ENCODE assay signal across 8 mouse cellular contexts in the genomic region with DNA sequence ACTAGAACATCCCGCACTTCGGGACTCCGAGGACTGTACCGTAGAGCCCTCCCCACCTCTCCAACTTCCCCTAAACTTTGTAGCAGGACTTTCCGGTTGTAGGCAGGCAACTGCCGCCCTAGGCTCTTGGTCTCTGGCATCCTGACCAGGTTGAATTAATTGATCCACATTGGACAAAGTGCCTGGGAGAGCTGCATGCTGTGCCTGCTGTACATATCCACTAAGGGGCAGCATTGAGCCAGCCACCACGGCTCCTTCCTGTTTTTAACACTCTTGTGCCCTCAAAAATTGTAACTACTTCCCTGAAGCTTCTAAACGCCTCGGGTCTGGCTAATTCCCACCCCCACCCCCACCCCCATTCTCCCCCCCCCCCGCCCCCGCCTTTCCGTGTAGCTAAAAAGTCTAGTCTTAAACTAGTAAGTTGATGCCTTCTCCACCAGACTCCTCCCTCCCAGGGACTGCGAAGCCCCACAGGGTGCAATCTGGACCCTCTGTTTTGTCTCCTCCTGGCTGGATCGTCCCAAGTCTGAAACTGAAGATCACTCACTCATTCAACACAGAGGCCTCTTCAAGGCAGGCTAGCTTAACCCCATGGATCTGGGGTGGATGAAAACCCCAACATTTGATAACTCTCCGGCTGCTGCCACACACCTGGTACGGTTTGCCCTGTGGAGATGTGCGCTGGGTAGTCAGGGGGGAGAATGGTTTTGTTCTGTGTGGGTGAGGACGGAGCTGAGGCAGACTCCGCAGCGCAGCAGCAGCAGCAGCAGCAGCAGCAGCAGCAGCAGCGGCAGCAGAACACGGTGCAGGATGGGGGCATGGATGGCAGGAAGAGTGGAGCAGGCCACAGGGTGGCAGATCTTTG.
DNase-seq lines count a peak whose midpoint lies in the region; ATAC-seq and TF ChIP-seq lines count a peak whose summit lies in the region.

No protein-coding gene starts in this region.

- in situ Hi-C loops in ES-E14 (cut with MboI; ENCODE audit: low sequenced_read_pairs in 2 of 2, unreplicated experiment in 2 of 2): loop anchor here (5.0 to 25.0 kb wide), 3 partner anchors 325 to 428 kb away; no protein-coding TSS in a partner anchor

- no peak overlapping the region for H3K27ac ChIP-seq in layer of hippocampus, adult 2 months
- H3K27ac ChIP-seq in ES-E14 (ENCODE audit: insufficient read depth, low read depth, low read length, poor library complexity, severe bottlenecking): peak overlapping the region; percentile 33; the same call in 1 of the 2 replicates
- H3K27ac ChIP-seq in embryonic facial prominence, embryonic 10.5 days (replicated peaks): peak overlapping the region; percentile 54
- H3K27ac ChIP-seq in hindbrain, postnatal 0 days: no peak overlapping the region
- H3K27ac ChIP-seq in lung, embryonic 16.5 days (ENCODE audit: low read length): no peak overlapping the region

- peak in 1 of 2 experiments; percentile 59 for DNase-seq in layer of hippocampus, adult 2 months (ENCODE audit: low spot score in 2 of 2)
- no peak for DNase-seq in layer of hippocampus, adult 9-11 months
- peak; percentile 45 for DNase-seq in ES-E14 (ENCODE audit: low read depth, low spot score)
- peak; percentile 72 for DNase-seq in embryonic facial prominence, embryonic 10.5 days (ENCODE audit: low spot score)
- peak; percentile 75 for DNase-seq in hindbrain, postnatal 0 days (ENCODE audit: low spot score)
- DNase-seq in spleen, postnatal 36 days (ENCODE audit: low spot score in 2 of 2): peak; percentile 46 to 54
- DNase-seq in urinary bladder, postnatal 10 days (ENCODE audit: low spot score): no peak

- H3K9me3 ChIP-seq in ES-E14 (ENCODE audit: control insufficient read depth, insufficient read depth, low read depth, low read length): no peaks in the 10 kb centered on the region
- no peaks in the 10 kb centered on the region for H3K9me3 ChIP-seq in embryonic facial prominence, embryonic 10.5 days
- no peaks in the 10 kb centered on the region for H3K9me3 ChIP-seq in hindbrain, postnatal 0 days (ENCODE audit: low read length)
- H3K9me3 ChIP-seq in lung, embryonic 16.5 days (ENCODE audit: control insufficient read depth, low read length): no peaks in the 10 kb centered on the region

- WGBS in embryonic facial prominence, embryonic 10.5 days: 36% methylated on average over 22 of the region's 22 CpGs
- 42% methylated on average over 22 of the region's 22 CpGs for WGBS in hindbrain, postnatal 0 days
- 38% methylated on average over 21 of the region's 22 CpGs for WGBS in lung, embryonic 16.5 days

- no peak overlapping the region for H3K4me3 ChIP-seq in layer of hippocampus, adult 2 months
- H3K4me3 ChIP-seq in ES-E14 (ENCODE audit: insufficient read depth in 1 of 2, low read depth in 1 of 2, low read length in 2 of 2, poor library complexity in 1 of 2, severe bottlenecking in 1 of 2): peak overlapping the region; percentile 20 to 54; a peak in 3 of 4 replicates
- peak overlapping the region; percentile 25 for H3K4me3 ChIP-seq in embryonic facial prominence, embryonic 10.5 days
- H3K4me3 ChIP-seq in hindbrain, postnatal 0 days (ENCODE audit: low read length): no peak overlapping the region
- no peak overlapping the region for H3K4me3 ChIP-seq in lung, embryonic 16.5 days (ENCODE audit: low read length)

- ATAC-seq in hindbrain, postnatal 0 days: no peak
- ATAC-seq in lung, embryonic 16.5 days (ENCODE audit: low read depth): peak; percentile 18; the same call in 1 of the 2 replicates

- H3K9ac ChIP-seq in ES-E14 (ENCODE audit: insufficient read depth, low read depth, low read length, poor library complexity, severe bottlenecking): peak overlapping the region; percentile 59; the same call in 1 of the 2 replicates
- no peak overlapping the region for H3K9ac ChIP-seq in hindbrain, postnatal 0 days (replicated peaks; ENCODE audit: low read length)
- no peak overlapping the region for H3K9ac ChIP-seq in lung, embryonic 16.5 days (ENCODE audit: low read length)

- H3K4me1 ChIP-seq in ES-E14 (ENCODE audit: control insufficient read depth in 2 of 2, insufficient read depth in 2 of 2, low read length in 2 of 2, poor library complexity in 1 of 2): peaks cover 0 to 3% of the 10 kb centered on the region in 2 experiments; a peak in 1 of 4 replicates
- peaks cover 17% of the 10 kb centered on the region for H3K4me1 ChIP-seq in embryonic facial prominence, embryonic 10.5 days
- no peaks in the 10 kb centered on the region for H3K4me1 ChIP-seq in hindbrain, postnatal 0 days (ENCODE audit: insufficient read depth, low read length)
- H3K4me1 ChIP-seq in lung, embryonic 16.5 days (replicated peaks; ENCODE audit: control insufficient read depth, insufficient read depth, low read length): no peaks in the 10 kb centered on the region

- no peak overlapping the region for H3K4me2 ChIP-seq in hindbrain, postnatal 0 days (ENCODE audit: low read depth, low read length)
- 0 out of 2 replicates have a peak overlapping the region, but pooled peaks have one; percentile 29 for H3K4me2 ChIP-seq in lung, embryonic 16.5 days (ENCODE audit: low read depth, low read length)

- H3K27me3 ChIP-seq in embryonic facial prominence, embryonic 10.5 days (replicated peaks; ENCODE audit: low read depth, poor library complexity, severe bottlenecking): no peaks in the 10 kb centered on the region
- no peaks in the 10 kb centered on the region for H3K27me3 ChIP-seq in hindbrain, postnatal 0 days (ENCODE audit: insufficient read depth, low read length)
- H3K27me3 ChIP-seq in lung, embryonic 16.5 days (ENCODE audit: control insufficient read depth, insufficient read depth, low read depth, low read length): no peaks in the 10 kb centered on the region; the same call in 1 of the 2 replicates

- no peaks in the 10 kb centered on the region for H3K36me3 ChIP-seq in ES-E14 (ENCODE audit: control insufficient read depth, insufficient read depth, low read length, poor library complexity, severe bottlenecking)
- H3K36me3 ChIP-seq in embryonic facial prominence, embryonic 10.5 days (replicated peaks): no peaks in the 10 kb centered on the region
- H3K36me3 ChIP-seq in hindbrain, postnatal 0 days (ENCODE audit: insufficient read depth, low read length): no peaks in the 10 kb centered on the region
- no peaks in the 10 kb centered on the region for H3K36me3 ChIP-seq in lung, embryonic 16.5 days (ENCODE audit: control insufficient read depth, insufficient read depth, low read length)

- peak; percentile 82 for TF ChIP-seq CTCF in layer of hippocampus, adult 2 months (conservative IDR thresholded peaks at IDR 0.05)
- peak; percentile 82 for TF ChIP-seq CTCF in hindbrain, postnatal 0 days (IDR thresholded peaks at IDR 0.05; ENCODE audit: low read depth)

TF ChIP-seq in ES-E14, 5 proteins besides CTCF, POLR2A, EP300 and RAD21:
- no peak for TF ChIP-seq HCFC1 (IDR thresholded peaks at IDR 0.05; ENCODE audit: borderline replicate concordance, insufficient read depth, low read length)

Comparison
In these comparisons a context has a peak if more than half of its experiments do, and no peak if none do; other contexts are left out.
1. DNase-seq: peak in ES-E14 (single experiment), embryonic facial prominence, embryonic 10.5 days (single experiment), hindbrain, postnatal 0 days (single experiment) and spleen, postnatal 36 days (2 of 2); none in layer of hippocampus, adult 9-11 months (single experiment) and urinary bladder, postnatal 10 days (single experiment).
2. H3K27ac ChIP-seq: peak in ES-E14 (single experiment) and embryonic facial prominence, embryonic 10.5 days (single experiment); none in layer of hippocampus, adult 2 months (single experiment), hindbrain, postnatal 0 days (single experiment) and lung, embryonic 16.5 days (single experiment).
3. H3K4me3 ChIP-seq: peak in ES-E14 (2 of 2) and embryonic facial prominence, embryonic 10.5 days (single experiment); none in layer of hippocampus, adult 2 months (single experiment), hindbrain, postnatal 0 days (single experiment) and lung, embryonic 16.5 days (single experiment).